Mouse (Mus musculus) thymus, adult 2 months (tissue): ENCODE data around the gene Ahnak. TPM values are rescaled to one million over a fixed set of nuclear protein-coding genes. Genes with fewer than 3 reads are reported as not detected.
A peak's percentile ranks its signal among the peaks of the same experiment; 100 is the strongest.

Experiments used
- DNase-seq: peaks from one replicate; pipeline ENCODE4 v3.0.0; 2021
- H3K27ac ChIP-seq: fragments of 200-500 bp; 2 replicates; pipeline ENCODE4 v1.5.1; 2012; ENCODE audit warnings: low read length, control low read depth; ENCODE audit not compliant: control insufficient read depth, insufficient read depth
- H3K27me3 ChIP-seq: fragments of 200-500 bp; 2 replicates; pipeline ENCODE4 v1.6.1; 2012; ENCODE audit warnings: mild to moderate bottlenecking, low read length, moderate library complexity, mixed read lengths; ENCODE audit not compliant: control insufficient read depth, insufficient read depth
- H3K36me3 ChIP-seq: fragments of 200-500 bp; 2 replicates; pipeline ENCODE4 v1.6.1; 2012; ENCODE audit warnings: mild to moderate bottlenecking, low read length, moderate library complexity; ENCODE audit not compliant: control insufficient read depth, insufficient read depth
- H3K4me1 ChIP-seq: fragments of 200-500 bp; replicated peaks from 2 replicates; pipeline ENCODE4 v1.6.1; 2012; ENCODE audit warnings: low read length; ENCODE audit not compliant: control insufficient read depth, insufficient read depth
- H3K4me3 ChIP-seq: fragments of 200-500 bp; 2 replicates; pipeline ENCODE4 v1.5.1; 2012; ENCODE audit warnings: mild to moderate bottlenecking, low read length, control low read depth, moderate library complexity; ENCODE audit not compliant: control insufficient read depth, insufficient read depth
- CTCF ChIP-seq: fragments of 200-500 bp; IDR thresholded peaks from 2 replicates; pipeline ENCODE4 v1.5.1; 2012; ENCODE audit warnings: mild to moderate bottlenecking, control low read depth, low read length, moderate library complexity, borderline replicate concordance; ENCODE audit not compliant: control insufficient read depth, poor library complexity, insufficient read depth; ENCODE audit errors: extremely low read depth
- POLR2A ChIP-seq: fragments of 200-500 bp; IDR thresholded peaks from 2 replicates; pipeline ENCODE4 v1.6.1; 2012; ENCODE audit warnings: mild to moderate bottlenecking, low read length, control low read depth, moderate library complexity; ENCODE audit not compliant: control insufficient read depth, poor library complexity, insufficient read depth; ENCODE audit errors: extremely low read depth
- WGBS: fragments of 180-500 bp; shearing (Covaris S2); methylation state at CpG from one replicate; pipeline ENCODE4 v1.1.7; 2018; 5-methylcytosine and 5-hydroxymethylcytosine counted together
- polyA plus RNA-seq: library from polyadenylated mRNA; depleted of rRNA; stranded (reverse); fragments of >200 nt; gene quantifications from 2 replicates; pipeline ENCODE4 v1.2.3, GENCODE M21; 2012

The Ahnak gene
- polyA plus RNA-seq, 1 experiment: 7.9 TPM

DNA sequence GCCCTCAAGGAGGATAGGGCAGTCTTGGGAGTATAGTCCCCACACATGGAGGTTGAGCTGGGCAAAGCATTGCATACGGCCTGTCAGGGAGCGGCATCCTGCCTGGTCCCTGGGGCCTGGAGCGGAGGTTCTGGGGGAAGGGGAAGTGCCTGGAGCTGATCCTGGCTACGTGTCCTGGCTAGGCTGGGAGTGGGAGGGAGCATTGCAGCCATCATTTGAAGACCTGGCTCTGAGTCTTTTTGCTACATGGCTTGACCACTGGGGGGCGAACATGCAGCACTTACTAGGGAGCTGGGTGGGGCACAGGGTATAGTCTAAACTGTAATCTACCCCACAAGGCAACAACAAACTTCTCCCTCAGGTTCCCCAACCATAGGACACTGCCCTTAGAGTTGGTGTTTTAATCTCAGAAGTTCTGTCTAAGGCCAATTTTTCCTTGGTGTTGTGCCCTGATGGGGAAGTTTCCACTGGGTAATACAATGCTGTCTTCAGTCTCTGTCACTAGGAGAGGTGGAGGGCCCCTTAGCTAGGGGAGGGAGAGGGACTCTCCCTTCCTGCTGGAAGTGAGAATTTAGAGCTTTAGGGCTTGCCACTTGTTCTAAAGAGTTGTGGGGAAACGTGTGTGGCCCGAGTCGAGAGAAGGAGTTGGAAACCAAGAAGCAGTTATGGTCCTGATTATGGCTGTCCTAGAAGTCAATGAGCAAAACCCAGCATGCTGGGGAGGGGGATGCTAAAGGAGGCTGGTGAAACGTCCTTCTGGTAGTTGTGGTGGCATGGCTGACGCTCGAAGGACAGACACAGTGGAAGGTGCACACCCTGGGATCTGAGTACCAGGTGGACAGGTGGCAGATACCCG is 3.9 kb downstream of the Ahnak start:
- TF ChIP-seq CTCF (peak; percentile 79; the same call in 1 of the 2 replicates), POLR2A (no peak)
- Histone ChIP-seq H3K27me3 (peaks cover 7% of the 10 kb centered on the region; the same call in 1 of the 2 replicates), H3K36me3 (no peaks in the 10 kb centered on the region), H3K27ac (no peak overlapping the region), H3K4me3 (no peak overlapping the region), H3K4me1 (peaks cover 20% of the 10 kb centered on the region)
- WGBS: 41% methylated on average over 12 of the region's 12 CpGs
- peak; percentile 83 for DNase-seq

- no peak overlapping the region for H3K4me3 ChIP-seq
Measured at GRCm38 (mm10) chr19:8993625-8993912, 4.5 kb downstream of the Ahnak start.

DNA sequence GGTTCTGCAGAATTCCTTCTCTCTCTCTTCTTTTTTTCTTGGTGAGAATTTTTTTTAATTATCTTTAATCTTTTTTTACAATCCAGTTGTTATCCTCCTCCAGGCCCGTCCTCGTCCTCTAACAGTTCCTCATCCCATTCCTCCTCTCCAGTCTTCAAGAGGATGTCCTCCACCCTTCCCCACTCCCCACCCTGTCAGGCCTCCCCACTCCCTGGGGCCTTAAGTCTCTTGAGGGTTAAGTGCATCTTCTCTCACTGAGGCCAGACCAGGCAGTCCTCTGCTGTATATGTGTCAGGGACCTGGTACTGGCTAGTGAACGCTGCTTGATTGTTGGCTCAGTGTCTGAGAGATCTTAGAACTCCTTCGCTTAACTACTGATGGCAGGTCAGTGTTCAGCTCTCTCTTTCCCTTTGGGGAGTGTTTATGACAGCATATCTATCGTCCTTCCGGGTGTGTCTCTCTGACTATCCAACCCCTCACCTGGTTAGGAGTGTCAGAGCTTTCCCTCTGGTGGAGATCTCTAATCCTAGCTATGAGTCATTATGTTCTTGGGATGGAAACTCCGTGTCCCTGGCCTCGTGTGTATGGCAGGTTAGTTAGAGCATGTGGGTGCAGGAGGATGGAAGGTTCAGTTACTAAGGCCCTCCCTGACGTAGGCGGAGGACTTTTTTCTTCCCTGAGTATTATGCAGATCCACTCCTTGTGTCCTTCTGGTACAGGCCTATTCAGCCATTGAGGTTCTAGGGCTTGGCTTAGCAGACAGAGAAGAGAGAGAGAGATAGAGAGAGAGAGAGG is 5.9 kb downstream of the Ahnak start:
- H3K4me3 ChIP-seq: no peak overlapping the region
- no peaks in the 10 kb centered on the region for H3K36me3 ChIP-seq
- WGBS: 91% methylated on average over 10 of the region's 10 CpGs
- no peak overlapping the region for H3K27ac ChIP-seq
- TF ChIP-seq POLR2A (no peak), CTCF (no peak)
- no peak for DNase-seq
- H3K4me1 ChIP-seq: peaks cover 24% of the 10 kb centered on the region
- H3K27me3 ChIP-seq: no peaks in the 10 kb centered on the region; the same call in 1 of the 2 replicates

More at GRCm38 (mm10) chr19:8993625-8993912, 4.5 kb downstream of the Ahnak start:
- no peak for DNase-seq
- 79% methylated on average over 2 of the region's 2 CpGs for WGBS
- no peak overlapping the region for H3K27ac ChIP-seq
- peaks cover 3% of the 10 kb centered on the region; the same call in 1 of the 2 replicates for H3K27me3 ChIP-seq
- TF ChIP-seq POLR2A (no peak), CTCF (no peak)
- H3K36me3 ChIP-seq: no peaks in the 10 kb centered on the region
- H3K4me1 ChIP-seq: peaks cover 25% of the 10 kb centered on the region

DNA sequence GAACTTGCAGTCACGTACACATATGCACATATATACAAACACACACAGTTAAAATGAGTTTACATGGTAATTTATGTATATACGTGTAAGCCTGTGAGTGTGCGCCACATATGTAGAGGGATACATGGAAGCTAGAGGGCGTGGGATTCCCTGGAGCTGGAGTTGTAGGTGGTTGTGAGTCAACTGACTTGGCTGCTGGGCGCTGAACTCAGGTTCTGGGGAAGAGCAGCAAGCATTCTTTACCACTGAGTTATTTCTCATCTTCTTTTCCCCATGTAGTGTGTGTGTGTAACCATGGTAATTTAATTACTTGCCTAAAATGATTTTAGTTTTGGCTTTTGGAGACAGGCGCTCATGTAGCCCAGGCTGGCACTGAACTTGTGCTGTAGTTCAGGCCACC is 7.5 kb downstream of the Ahnak start:
- Histone ChIP-seq H3K4me3 (no peak overlapping the region), H3K36me3 (no peaks in the 10 kb centered on the region), H3K27ac (no peak overlapping the region; the same call in 1 of the 2 replicates), H3K4me1 (peaks cover 24% of the 10 kb centered on the region), H3K27me3 (no peaks in the 10 kb centered on the region)
- no peak for TF ChIP-seq POLR2A
- DNase-seq: no peak
- 96% methylated on average over 6 of the region's 6 CpGs for WGBS

GRCm38 (mm10) chr19:8997546-8997945 is 8.5 kb downstream of the Ahnak start:
- Histone ChIP-seq H3K36me3 (no peaks in the 10 kb centered on the region), H3K4me3 (no peak overlapping the region), H3K4me1 (peaks cover 24% of the 10 kb centered on the region), H3K27ac (peak overlapping the region; percentile 81), H3K27me3 (no peaks in the 10 kb centered on the region)
- peak; percentile 61 for DNase-seq
- 30% methylated on average over 4 of the region's 4 CpGs for WGBS
- 0 out of 2 replicates have a peak, but pooled peaks have one; percentile 24 for TF ChIP-seq POLR2A
- TF ChIP-seq CTCF: no peak

- Histone ChIP-seq H3K36me3 (no peaks in the 10 kb centered on the region), H3K27me3 (no peaks in the 10 kb centered on the region), H3K4me1 (peaks cover 18% of the 10 kb centered on the region), H3K4me3 (no peak overlapping the region), H3K27ac (no peak overlapping the region)
- WGBS: 89% methylated on average over 6 of the region's 6 CpGs
- TF ChIP-seq CTCF: no peak
- TF ChIP-seq POLR2A: no peak
- no peak for DNase-seq
Measured at GRCm38 (mm10) chr19:8998546-8998945, 9.5 kb downstream of the Ahnak start.
